Mouse (Mus musculus) ovary, postnatal 36 days (tissue): Measurements from ENCODE around the gene Mageb18.
A peak's percentile ranks its signal among the peaks of the same experiment; 100 is the strongest.
"Not testable (repeated sequence)": the region's sequence is repeated elsewhere in the genome, so short reads cannot be mapped to it uniquely, and the experiment has no call there.

Source experiments
- DNase-seq: peaks from one replicate; pipeline ENCODE4 v3.0.0; 2022; ENCODE audit warnings: low spot score, mixed read lengths

Mageb18 gene

DNA sequence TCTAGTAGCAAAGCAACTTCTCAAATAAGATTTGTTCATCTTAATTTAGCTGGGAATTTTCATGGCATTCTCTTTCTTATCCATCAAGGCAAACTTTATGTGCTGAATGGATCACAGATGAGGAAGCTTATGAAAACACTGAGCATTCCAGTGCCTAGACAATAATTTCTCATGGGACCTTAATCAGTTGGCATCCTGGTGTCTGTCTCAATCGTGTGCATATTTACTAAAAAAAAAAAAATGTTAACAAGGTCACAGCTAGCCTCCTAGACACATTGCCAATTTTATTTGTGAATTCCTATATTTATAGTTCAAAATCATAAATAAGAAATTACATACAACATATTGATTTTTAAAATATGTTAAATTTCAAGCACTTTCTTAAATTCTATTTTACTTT lies at the start of gene Mageb18:
TSS of gene Mageb18 (minus strand) at position 101 of the 400 bp plus-strand sequence.
- DNase-seq, result no peak

- no peak for DNase-seq
Observed at GRCm38 (mm10) chrX:92612788-92613187, 13.4 kb upstream of the Mageb18 start.

DNA sequence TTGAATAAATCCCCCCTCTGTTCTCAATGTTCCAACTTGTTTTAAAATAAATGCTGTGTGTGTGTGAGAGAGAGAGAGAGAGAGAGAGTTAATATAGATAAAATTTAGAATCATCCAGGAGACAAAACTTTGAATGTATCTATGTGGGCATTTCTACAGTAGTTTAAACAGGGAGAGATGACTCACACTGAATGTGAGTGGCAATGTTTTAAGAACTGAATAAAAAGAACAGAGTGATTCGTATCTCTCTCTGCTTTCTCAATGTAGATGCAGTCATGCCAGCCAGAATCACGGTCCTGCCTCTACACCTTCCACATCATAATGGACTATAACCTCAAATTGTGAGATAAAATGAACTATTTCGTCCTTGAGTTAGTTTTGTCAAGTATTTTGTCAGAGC lies 11.1 kb upstream of the Mageb18 start:
- no peak for DNase-seq

- DNase-seq, result no peak
Observed at GRCm38 (mm10) chrX:92597324-92597723, 2.0 kb downstream of the Mageb18 start.

- no peak for DNase-seq
Observed at GRCm38 (mm10) chrX:92527826-92528225, 71.5 kb downstream of the Mageb18 start.

DNA sequence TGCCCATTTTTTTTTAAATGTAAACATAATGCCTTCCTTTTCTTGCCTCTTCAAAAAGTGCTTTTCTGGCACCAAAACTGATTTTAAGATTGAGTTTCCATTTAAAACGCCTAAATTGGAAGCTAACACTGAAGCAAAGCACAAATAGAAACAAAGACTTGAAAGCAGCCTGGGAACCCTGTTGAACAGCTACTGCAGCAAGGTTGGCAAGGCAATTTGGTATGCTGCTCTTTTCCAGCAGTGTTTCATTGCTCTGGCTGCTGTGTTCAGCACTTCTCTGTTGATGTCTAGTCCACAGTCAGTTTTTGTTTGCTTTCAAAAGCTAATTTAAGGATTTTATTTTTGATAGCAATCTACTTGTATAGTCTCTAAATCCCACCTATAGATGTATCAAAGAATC lies 101.1 kb downstream of the Mageb18 start:
- DNase-seq, result no peak

DNA sequence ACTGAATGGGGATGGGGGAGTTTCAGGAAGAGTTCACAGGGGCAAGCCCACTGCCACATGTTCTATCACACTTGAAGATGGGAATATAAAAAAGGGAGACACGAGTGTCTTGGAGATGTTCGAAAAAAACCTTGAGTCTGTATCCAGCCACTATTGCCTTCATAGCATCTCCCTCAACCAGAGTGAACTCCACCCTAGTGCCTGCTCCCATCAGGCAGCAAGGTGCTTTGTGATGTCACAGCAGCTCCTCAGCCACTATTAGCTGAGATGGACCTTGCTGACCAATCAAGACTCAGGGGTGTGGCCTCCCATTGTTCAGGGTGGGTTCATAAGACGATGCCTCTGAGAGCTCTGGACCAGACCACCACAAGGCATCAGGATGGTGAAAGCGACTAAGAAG lies 109.7 kb downstream of the Mageb18 start, which contains the start of gene Gm5941:
TSS of gene Gm5941 (plus strand) at position 301 of the 400 bp plus-strand sequence.
- DNase-seq, result not testable (repeated sequence)

GRCm38 (mm10) chrX:92464773-92465172 lies 134.6 kb downstream of the Mageb18 start:
- no peak for DNase-seq

DNA sequence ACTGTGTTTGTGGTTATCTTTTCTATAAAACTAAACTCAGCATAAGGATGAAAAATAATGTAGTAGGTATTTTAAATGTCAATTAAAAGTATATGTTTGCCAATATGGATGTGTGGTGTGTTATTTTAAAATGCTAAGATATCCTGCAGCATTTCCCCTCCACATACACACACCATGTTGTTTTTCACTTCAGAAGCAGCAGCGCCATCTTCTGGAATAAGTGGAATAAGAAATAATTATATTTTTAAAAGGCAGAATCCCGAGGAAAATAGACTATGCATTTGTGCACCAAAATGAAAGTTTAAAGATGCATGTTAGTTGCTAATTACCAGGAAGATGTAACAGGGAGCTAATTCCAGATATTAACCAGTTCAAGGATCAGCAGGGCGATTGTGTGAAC lies 138.9 kb downstream of the Mageb18 start:
- no peak for DNase-seq

DNA sequence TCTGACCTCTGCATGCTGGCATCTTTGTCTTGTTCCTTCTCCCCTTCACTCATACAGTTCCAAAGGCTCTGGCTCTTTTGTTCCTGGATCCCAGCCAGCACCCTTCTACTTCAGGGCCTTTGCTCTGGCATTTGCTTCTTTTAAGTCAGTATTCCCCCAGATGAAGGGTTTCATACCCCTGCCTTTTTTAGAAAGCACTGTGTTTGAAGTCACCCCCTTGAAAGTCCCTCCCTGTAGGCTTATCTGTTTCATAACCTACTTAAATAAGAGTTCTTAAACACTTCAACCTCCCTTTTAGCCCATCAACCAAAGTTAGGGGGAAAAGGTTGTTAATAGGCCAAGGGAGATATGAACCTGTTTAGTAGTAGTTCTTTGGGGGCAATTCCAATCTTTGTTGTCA lies 212.0 kb downstream of the Mageb18 start:
- no peak for DNase-seq

DNA sequence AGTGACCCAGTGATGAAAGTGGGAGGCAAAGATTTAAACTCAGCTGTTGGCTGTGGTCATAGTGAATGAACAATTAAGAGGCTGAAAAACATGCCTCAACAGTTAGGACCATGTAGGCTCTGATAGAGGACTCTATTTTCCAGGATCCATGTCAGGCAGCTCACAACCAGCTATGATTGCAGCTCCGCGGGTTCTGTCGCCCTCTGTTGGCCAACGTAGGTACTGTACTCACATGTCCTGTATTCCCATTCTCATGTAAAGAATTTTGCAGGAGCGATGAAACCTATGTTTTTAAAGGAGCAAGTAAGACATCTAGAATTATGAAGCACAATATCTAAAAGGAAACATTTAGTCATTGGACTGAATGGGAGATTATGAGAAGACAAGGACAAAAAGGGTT lies 256.4 kb downstream of the Mageb18 start:
- peak; percentile 32 for DNase-seq

GRCm38 (mm10) chrX:92340906-92341305 lies 258.5 kb downstream of the Mageb18 start:
- DNase-seq, result no peak

- no peak for DNase-seq
Observed at GRCm38 (mm10) chrX:92339551-92339950, 259.8 kb downstream of the Mageb18 start.

- DNase-seq, result no peak
Observed at GRCm38 (mm10) chrX:92333459-92333858, 265.9 kb downstream of the Mageb18 start.

DNA sequence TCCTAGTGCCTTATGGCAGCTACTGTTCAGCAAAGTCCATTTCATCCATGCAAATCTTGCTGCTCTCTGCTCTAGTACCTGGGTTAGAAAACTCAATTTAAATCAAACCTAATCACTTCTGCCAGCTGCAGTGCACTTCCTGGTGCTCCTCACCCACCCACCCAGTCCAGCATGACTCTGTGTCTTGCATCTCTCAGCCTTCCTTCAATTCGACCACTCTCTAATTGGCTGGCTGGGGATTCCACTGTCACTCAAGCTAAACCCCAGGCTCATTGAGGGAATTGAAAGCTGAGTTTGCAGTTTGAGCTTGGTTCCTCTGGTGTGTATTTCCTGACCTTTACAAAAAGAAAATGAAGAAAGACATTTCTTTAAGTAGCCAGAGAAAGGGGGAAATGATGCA lies 275.8 kb downstream of the Mageb18 start:
- no peak for DNase-seq

GRCm38 (mm10) chrX:92280619-92281018 lies 318.8 kb downstream of the Mageb18 start:
- no peak for DNase-seq
